Mouse (Mus musculus): ENCODE measurements around the gene Gid8.

GRCm38 (mm10) chr2:180683524-180683923 is 26.4 kb upstream of the Gid8 start:
- TF ChIP-seq CTCF (IDR thresholded peaks at IDR 0.05): no peak
- no peak for TF ChIP-seq EP300 (IDR thresholded peaks at IDR 0.05)

All from lung, postnatal 0 days (tissue).